Mouse (Mus musculus) ES-Bruce4 (cell line): Measurements from ENCODE around the gene Gm21976. TPM values are rescaled to one million over a fixed set of nuclear protein-coding genes. Genes with fewer than 3 reads are reported as not detected.
A peak's percentile ranks its signal among the peaks of the same experiment; 100 is the strongest.

Experiments
- H3K27ac ChIP-seq: 2 replicates; pipeline ENCODE4 v1.5.1; 2012; ENCODE audit warnings: low read length, inconsistent platforms; ENCODE audit not compliant: insufficient read depth
- H3K27me3 ChIP-seq: 2 replicates; pipeline ENCODE4 v1.6.1; 2012; ENCODE audit warnings: mild to moderate bottlenecking, low read length, inconsistent platforms; ENCODE audit not compliant: control insufficient read depth, poor library complexity, insufficient read depth, severe bottlenecking
- H3K36me3 ChIP-seq: 2 replicates; pipeline ENCODE4 v1.6.1; 2012; ENCODE audit warnings: inconsistent platforms, mild to moderate bottlenecking, low read length, moderate library complexity; ENCODE audit not compliant: control insufficient read depth, poor library complexity, insufficient read depth, severe bottlenecking
- H3K4me1 ChIP-seq: one replicate; pipeline ENCODE4 v1.8.1; 2011; ENCODE audit warnings: low read length; ENCODE audit not compliant: control insufficient read depth, insufficient read depth
- H3K4me3 ChIP-seq: 2 replicates; pipeline ENCODE4 v1.5.1; 2011; ENCODE audit warnings: low read depth, mild to moderate bottlenecking, low read length
- H3K9ac ChIP-seq: 2 replicates; pipeline ENCODE4 v1.6.1; 2012; ENCODE audit warnings: low read depth, mild to moderate bottlenecking, inconsistent platforms; ENCODE audit not compliant: poor library complexity, severe bottlenecking
- H3K9me3 ChIP-seq: replicated peaks from 2 replicates; pipeline ENCODE4 v1.6.1; 2012; ENCODE audit warnings: mild to moderate bottlenecking, low read length, inconsistent platforms; ENCODE audit not compliant: control insufficient read depth, poor library complexity, insufficient read depth, severe bottlenecking
- CTCF ChIP-seq: IDR thresholded peaks from one replicate; pipeline ENCODE4 v1.8.1; 2011; ENCODE audit warnings: low read depth, low read length
- EP300 ChIP-seq: IDR thresholded peaks from 2 replicates; pipeline ENCODE4 v1.6.1; 2011; ENCODE audit warnings: low read depth, low read length; ENCODE audit not compliant: insufficient read depth
- POLR2A ChIP-seq: IDR thresholded peaks from one replicate; pipeline ENCODE4 v1.8.1; 2011; ENCODE audit warnings: low read length; ENCODE audit not compliant: insufficient read depth
- polyA plus RNA-seq: library from polyadenylated mRNA; stranded (reverse); fragments of >200 nt; gene quantifications from 2 replicates; pipeline ENCODE4 v1.2.4, GENCODE M21; 2011; ENCODE audit warnings: low read depth; ENCODE audit not compliant: missing spikeins, insufficient read depth, insufficient read length

Gm21976 gene
- polyA plus RNA-seq, 1 experiment, result not detected

GRCm38 (mm10) chr13:98263458-98263987 is 16.2 kb upstream of the Gm21976 start:
- H3K27ac ChIP-seq, result no peak overlapping the region
- H3K9me3 ChIP-seq, result no peaks in the 10 kb centered on the region
- H3K4me1 ChIP-seq, result no peaks in the 10 kb centered on the region
- no peak for TF ChIP-seq EP300
- no peak for TF ChIP-seq CTCF
- TF ChIP-seq POLR2A, result no peak
- H3K36me3 ChIP-seq, result peaks cover 18% of the 10 kb centered on the region
- peak overlapping the region; percentile 83 for H3K4me3 ChIP-seq
- no peaks in the 10 kb centered on the region for H3K27me3 ChIP-seq
- H3K9ac ChIP-seq, result peak overlapping the region; percentile 78

DNA sequence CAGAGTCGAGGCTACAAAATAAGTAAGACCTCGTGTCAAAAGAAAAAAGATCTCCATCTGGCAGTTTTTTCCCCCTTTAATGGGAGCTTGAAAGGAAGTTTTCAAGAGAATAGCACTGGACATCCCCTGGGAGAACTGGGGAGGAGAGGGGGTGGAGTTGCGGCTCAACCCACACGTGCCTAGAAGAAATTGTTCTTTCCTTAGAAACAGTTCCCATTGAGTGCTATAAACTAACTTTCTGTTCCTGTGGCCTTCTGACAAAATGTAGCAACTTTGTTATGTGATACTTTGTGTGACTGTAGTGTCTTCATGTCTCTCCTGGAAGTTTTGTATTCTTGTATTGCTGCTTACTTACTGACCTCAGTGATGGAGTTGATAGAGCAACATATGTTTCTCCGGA is 15.6 kb upstream of the Gm21976 start:
- Histone ChIP-seq H3K4me1 (no peaks in the 10 kb centered on the region), H3K4me3 (no peak overlapping the region), H3K9me3 (no peaks in the 10 kb centered on the region), H3K27me3 (no peaks in the 10 kb centered on the region), H3K9ac (peak overlapping the region; percentile 78; the same call in 1 of the 2 replicates), H3K27ac (no peak overlapping the region), H3K36me3 (peaks cover 13% of the 10 kb centered on the region)
- no peak for TF ChIP-seq POLR2A
- TF ChIP-seq CTCF, result no peak
- TF ChIP-seq EP300, result no peak

DNA sequence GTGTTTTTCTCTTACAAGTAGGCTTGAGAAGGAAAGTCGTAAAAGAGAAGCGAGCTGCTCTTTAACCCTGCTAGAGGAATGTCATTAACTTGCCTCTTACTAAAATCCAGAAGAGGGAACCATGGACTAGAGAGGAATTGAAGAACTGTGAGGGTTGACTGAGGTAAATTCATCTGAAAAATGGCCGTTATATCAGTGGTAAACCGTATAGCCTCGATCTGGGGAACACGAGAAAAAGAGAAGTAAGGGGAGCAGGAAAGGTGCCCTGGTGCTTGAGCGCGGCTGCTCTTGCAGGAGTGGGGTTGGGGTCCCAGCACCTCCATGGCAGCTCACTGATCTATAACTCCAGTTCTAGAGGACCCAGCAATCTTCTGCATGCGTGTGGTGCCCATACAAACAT is 5.7 kb upstream of the Gm21976 start:
- Histone ChIP-seq H3K4me1 (no peaks in the 10 kb centered on the region), H3K27ac (no peak overlapping the region), H3K9ac (no peak overlapping the region), H3K9me3 (no peaks in the 10 kb centered on the region), H3K4me3 (no peak overlapping the region), H3K36me3 (peaks cover 8% of the 10 kb centered on the region), H3K27me3 (no peaks in the 10 kb centered on the region; the same call in 1 of the 2 replicates)
- no peak for TF ChIP-seq EP300
- TF ChIP-seq POLR2A, result no peak
- TF ChIP-seq CTCF, result no peak

DNA sequence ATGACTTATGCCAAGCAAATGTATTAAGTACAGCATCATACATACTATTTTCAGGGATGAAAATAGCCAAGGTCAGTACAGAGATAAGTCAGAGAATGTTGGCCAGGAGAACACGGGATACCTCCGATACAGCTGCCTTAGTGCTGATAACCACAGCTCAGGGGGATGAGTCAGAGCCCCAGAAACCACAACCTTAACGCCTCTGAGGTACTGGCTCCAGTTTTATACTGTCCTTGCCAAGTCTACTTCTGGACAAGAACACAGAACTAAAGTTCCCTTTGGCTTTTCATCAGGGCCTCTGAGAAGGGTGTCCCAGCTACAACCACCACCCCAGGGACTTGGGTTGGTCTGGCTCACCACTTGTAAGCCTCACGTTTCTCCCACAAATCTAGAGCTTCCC is 4.0 kb upstream of the Gm21976 start:
- Histone ChIP-seq H3K9me3 (no peaks in the 10 kb centered on the region), H3K27ac (no peak overlapping the region), H3K27me3 (no peaks in the 10 kb centered on the region; the same call in 1 of the 2 replicates), H3K4me1 (no peaks in the 10 kb centered on the region), H3K9ac (no peak overlapping the region), H3K4me3 (no peak overlapping the region), H3K36me3 (peaks cover 8% of the 10 kb centered on the region)
- no peak for TF ChIP-seq EP300
- TF ChIP-seq POLR2A, result no peak
- no peak for TF ChIP-seq CTCF

GRCm38 (mm10) chr13:98276253-98276652 is 3.4 kb upstream of the Gm21976 start:
- H3K27ac ChIP-seq, result no peak overlapping the region
- no peaks in the 10 kb centered on the region; the same call in 1 of the 2 replicates for H3K27me3 ChIP-seq
- H3K4me3 ChIP-seq, result no peak overlapping the region
- H3K9me3 ChIP-seq, result no peaks in the 10 kb centered on the region
- H3K9ac ChIP-seq, result no peak overlapping the region
- TF ChIP-seq EP300 (no peak), CTCF (no peak), POLR2A (no peak)
- H3K36me3 ChIP-seq, result peaks cover 8% of the 10 kb centered on the region
- H3K4me1 ChIP-seq, result no peaks in the 10 kb centered on the region

GRCm38 (mm10) chr13:98277501-98277900 is 2.2 kb upstream of the Gm21976 start:
- H3K9me3 ChIP-seq, result no peaks in the 10 kb centered on the region
- H3K4me3 ChIP-seq, result no peak overlapping the region
- H3K27ac ChIP-seq, result no peak overlapping the region
- no peaks in the 10 kb centered on the region for H3K4me1 ChIP-seq
- no peaks in the 10 kb centered on the region; the same call in 1 of the 2 replicates for H3K27me3 ChIP-seq
- no peak overlapping the region for H3K9ac ChIP-seq
- H3K36me3 ChIP-seq, result peaks cover 6% of the 10 kb centered on the region
- TF ChIP-seq POLR2A, result no peak
- no peak for TF ChIP-seq CTCF
- no peak for TF ChIP-seq EP300
